In genomic region chr6:115955664-115956063, GRCm38 (mm10) we compare ENCODE assay signal across 24 mouse cellular contexts. TPM values are rescaled to one million over a fixed set of nuclear protein-coding genes. Genes with fewer than 3 reads are reported as not detected.
DNase-seq lines count a peak whose midpoint lies in the region; ATAC-seq and TF ChIP-seq lines count a peak whose summit lies in the region.
"Had no signal": no experiment of that assay in that cellular context is flagged by ENCODE, and none has a peak within 500 bp of the region (broad histone marks: within the 10 kb centered on the region; RNA-seq: fewer than 3 reads in every experiment).

No protein-coding gene starts in this region.

- H3K79me2 ChIP-seq in C2C12 (ENCODE audit: control insufficient read depth, insufficient read depth): no peaks in the 10 kb centered on the region

- no peak overlapping the region for H3K4me3 ChIP-seq in cerebellum, adult 2 months (replicated peaks; ENCODE audit: insufficient read depth, low read depth, low read length)
- H3K4me3 ChIP-seq in intestine, embryonic 16.5 days (ENCODE audit: low read length): no peak overlapping the region
- H3K4me3 ChIP-seq in intestine, embryonic 15.5 days (replicated peaks): no peak overlapping the region
- H3K4me3 ChIP-seq in C2C12 (ENCODE audit: insufficient read depth, poor library complexity, severe bottlenecking): no peak overlapping the region
- H3K4me3 ChIP-seq in limb, embryonic 10.5 days: no peak overlapping the region
- H3K4me3 ChIP-seq: embryonic facial prominence, embryonic 12.5 days; embryonic facial prominence, embryonic 15.5 days; forebrain, embryonic 12.5 days; forebrain, embryonic 15.5 days; hindbrain, embryonic 12.5 days; hindbrain, embryonic 15.5 days had no signal

- no peaks in the 10 kb centered on the region for H3K36me3 ChIP-seq in intestine, embryonic 16.5 days (ENCODE audit: control insufficient read depth, insufficient read depth, low read length)
- H3K36me3 ChIP-seq in intestine, embryonic 15.5 days: 0 out of 2 replicates have a peak, but pooled peaks cover 3% of the 10 kb centered on the region
- peaks cover 13% of the 10 kb centered on the region for H3K36me3 ChIP-seq in C2C12 (ENCODE audit: control insufficient read depth, insufficient read depth)
- peaks cover 8% of the 10 kb centered on the region; the same call in 1 of the 2 replicates for H3K36me3 ChIP-seq in limb, embryonic 10.5 days
- H3K36me3 ChIP-seq: embryonic facial prominence, embryonic 12.5 days; forebrain, embryonic 12.5 days; forebrain, embryonic 15.5 days; hindbrain, embryonic 12.5 days; hindbrain, embryonic 15.5 days had no signal

- no peak for TF ChIP-seq POLR2A in cerebellum, adult 2 months (IDR thresholded peaks at IDR 0.05; ENCODE audit: borderline replicate concordance, insufficient read depth, low read length)

- DNase-seq in cerebellum, adult 2 months: no peak
- DNase-seq in cerebellum, postnatal 25 days: no peak
- DNase-seq in limb, embryonic 10.5 days (ENCODE audit: low spot score): no peak
- no peak for DNase-seq in embryo, embryonic 10.5 days (ENCODE audit: low spot score)
- DNase-seq: adrenal gland, adult 8-10 months; adrenal gland, postnatal 36 days; B cell, adult 2 months; gastrocnemius, postnatal 25 days; kidney, adult 18-20 months had no signal

- no peak overlapping the region for H3ac ChIP-seq in C2C12 (ENCODE audit: control insufficient read depth, insufficient read length, low read depth)

- no peak overlapping the region for H3K9ac ChIP-seq in intestine, embryonic 16.5 days (ENCODE audit: low read depth, low read length)
- H3K9ac ChIP-seq in intestine, embryonic 15.5 days: no peak overlapping the region
- H3K9ac ChIP-seq: embryonic facial prominence, embryonic 12.5 days; forebrain, embryonic 12.5 days; forebrain, embryonic 15.5 days; hindbrain, embryonic 12.5 days; hindbrain, embryonic 15.5 days had no signal

- H3K4me2 ChIP-seq in intestine, embryonic 16.5 days (ENCODE audit: low read depth, low read length): no peak overlapping the region
- H3K4me2 ChIP-seq in intestine, embryonic 15.5 days (replicated peaks): no peak overlapping the region
- H3K4me2 ChIP-seq: embryonic facial prominence, embryonic 12.5 days; embryonic facial prominence, embryonic 15.5 days; forebrain, embryonic 12.5 days; forebrain, embryonic 15.5 days; heart, embryonic 11.5 days; hindbrain, embryonic 12.5 days; hindbrain, embryonic 15.5 days had no signal

- WGBS in cerebellum, adult 2 months: 58% methylated on average over 11 of the region's 11 CpGs
- 89% methylated on average over 11 of the region's 11 CpGs for WGBS in intestine, embryonic 16.5 days
- 86% methylated on average over 11 of the region's 11 CpGs for WGBS in intestine, embryonic 15.5 days
- 77% methylated on average over 11 of the region's 11 CpGs for WGBS in limb, embryonic 10.5 days

- H3K27me3 ChIP-seq in cerebellum, adult 2 months (ENCODE audit: control insufficient read depth, insufficient read depth, low read length): no peaks in the 10 kb centered on the region
- no peaks in the 10 kb centered on the region for H3K27me3 ChIP-seq in intestine, embryonic 16.5 days (replicated peaks; ENCODE audit: control insufficient read depth, insufficient read depth, low read length)
- H3K27me3 ChIP-seq in intestine, embryonic 15.5 days (replicated peaks): no peaks in the 10 kb centered on the region
- H3K27me3 ChIP-seq in C2C12 (ENCODE audit: control insufficient read depth, insufficient read depth, insufficient read length): no peaks in the 10 kb centered on the region
- no peaks in the 10 kb centered on the region for H3K27me3 ChIP-seq in limb, embryonic 10.5 days (ENCODE audit: low read depth, poor library complexity, severe bottlenecking)
- H3K27me3 ChIP-seq: embryonic facial prominence, embryonic 12.5 days; embryonic facial prominence, embryonic 15.5 days; forebrain, embryonic 15.5 days; hindbrain, embryonic 12.5 days; hindbrain, embryonic 15.5 days had no signal

- no peaks in the 10 kb centered on the region for H3K79me3 ChIP-seq in C2C12 (ENCODE audit: low read depth)

- H3K9me3 ChIP-seq in intestine, embryonic 16.5 days (ENCODE audit: control insufficient read depth, low read length): peaks cover 6% of the 10 kb centered on the region; the same call in 1 of the 2 replicates
- no peaks in the 10 kb centered on the region for H3K9me3 ChIP-seq in intestine, embryonic 15.5 days
- no peaks in the 10 kb centered on the region for H3K9me3 ChIP-seq in limb, embryonic 10.5 days (replicated peaks)
- H3K9me3 ChIP-seq: embryonic facial prominence, embryonic 15.5 days; forebrain, embryonic 12.5 days; forebrain, embryonic 15.5 days; hindbrain, embryonic 12.5 days; hindbrain, embryonic 15.5 days had no signal

- ATAC-seq in intestine, embryonic 16.5 days: no peak
- no peak for ATAC-seq in intestine, embryonic 15.5 days
- ATAC-seq: CD4-positive, CD25-positive, alpha-beta regulatory T cell, adult 4 months; forebrain, embryonic 15.5 days had no signal

- no peak for TF ChIP-seq CTCF in cerebellum, adult 2 months (IDR thresholded peaks at IDR 0.05; ENCODE audit: borderline replicate concordance, insufficient read depth, low read depth, low read length)
- no peak for TF ChIP-seq CTCF in C2C12 (IDR thresholded peaks at IDR 0.05; ENCODE audit: control insufficient read depth, insufficient read depth, insufficient read length)

- H3K4me1 ChIP-seq in cerebellum, adult 2 months (ENCODE audit: control insufficient read depth, insufficient read depth, low read length): peaks cover 57% of the 10 kb centered on the region
- H3K4me1 ChIP-seq in intestine, embryonic 16.5 days (ENCODE audit: control insufficient read depth, insufficient read depth, low read length): peaks cover 33% of the 10 kb centered on the region
- peaks cover 39% of the 10 kb centered on the region for H3K4me1 ChIP-seq in intestine, embryonic 15.5 days (replicated peaks)
- H3K4me1 ChIP-seq in limb, embryonic 10.5 days: peaks cover 54% of the 10 kb centered on the region

- H3K27ac ChIP-seq in cerebellum, adult 2 months (ENCODE audit: insufficient read depth, low read length): peak overlapping the region; percentile 51
- 0 out of 2 replicates have a peak overlapping the region, but pooled peaks have one; percentile 71 for H3K27ac ChIP-seq in intestine, embryonic 16.5 days (ENCODE audit: low read length)
- H3K27ac ChIP-seq in intestine, embryonic 15.5 days: no peak overlapping the region
- 0 out of 2 replicates have a peak overlapping the region, but pooled peaks have one; percentile 38 for H3K27ac ChIP-seq in limb, embryonic 10.5 days
- H3K27ac ChIP-seq: embryonic facial prominence, embryonic 12.5 days; forebrain, embryonic 12.5 days; hindbrain, embryonic 12.5 days; hindbrain, embryonic 15.5 days had no signal

TF ChIP-seq in C2C12, 6 proteins besides CTCF, POLR2A, EP300 and RAD21:
- TF ChIP-seq CEBPB (IDR thresholded peaks at IDR 0.05; ENCODE audit: low read depth) (no peak), MAX (IDR thresholded peaks at IDR 0.05) (no peak), USF1 (IDR thresholded peaks at IDR 0.05; ENCODE audit: low read depth) (no peak), MYOD1 (IDR thresholded peaks at IDR 0.05; ENCODE audit: control insufficient read depth, insufficient read length, low read depth) (peak; percentile 36), FOSL1 (IDR thresholded peaks at IDR 0.05; ENCODE audit: insufficient read depth, low read length, poor library complexity, severe bottlenecking) (no peak), MYOG (IDR thresholded peaks at IDR 0.05; ENCODE audit: control insufficient read depth, extremely low read depth, insufficient read length) (no peak)
TF ChIP-seq in C2C12: peak in this region for 1.

RNA-seq across cellular contexts. Expression of gene H1foo, which starts 10.9 kb away (rescaled TPM):
- not detected in 2 replicates for polyA plus RNA-seq in cerebellum, adult 2 months (2012; rRNA removed)
- polyA plus RNA-seq in intestine, embryonic 16.5 days (2015; fragmentation: Nextera tagmentation; extraction: Ambion mirVana): not detected in 2 replicates
- polyA plus RNA-seq in intestine, embryonic 15.5 days (2015; fragmentation: Nextera tagmentation; extraction: Ambion mirVana): not detected in 2 replicates
- polyA plus RNA-seq in C2C12 (2012; fragmentation: generic; extraction: Trizol): not detected
- polyA plus RNA-seq in limb, embryonic 10.5 days (2016; fragmentation: Nextera tagmentation; extraction: Ambion mirVana): not detected in 2 replicates
- polyA plus RNA-seq: CD4-positive, CD25-positive, alpha-beta regulatory T cell, adult 4 months; cortical plate, adult 2 months; embryonic facial prominence, embryonic 12.5 days; embryonic facial prominence, embryonic 15.5 days; forebrain, embryonic 12.5 days; forebrain, embryonic 15.5 days; heart, embryonic 11.5 days; heart, embryonic 14.5 days; heart, postnatal 0 days; hindbrain, embryonic 12.5 days; hindbrain, embryonic 15.5 days; intestine, embryonic 14.5 days had no signal

RNA-seq across cellular contexts. Expression of gene Rho, which starts 24.1 kb away (rescaled TPM):
- polyA plus RNA-seq in cerebellum, adult 2 months (2012; rRNA removed): 0.79 and 0.89 TPM in 2 replicates
- polyA plus RNA-seq in intestine, embryonic 16.5 days (2015; fragmentation: Nextera tagmentation; extraction: Ambion mirVana): 0.31 TPM in 1 of 2 replicates, not detected in the other
- 0.05 TPM in 1 of 2 replicates, not detected in the other for polyA plus RNA-seq in intestine, embryonic 15.5 days (2015; fragmentation: Nextera tagmentation; extraction: Ambion mirVana)
- polyA plus RNA-seq in C2C12 (2012; fragmentation: generic; extraction: Trizol): 0.01 TPM
- polyA plus RNA-seq in limb, embryonic 10.5 days (2016; fragmentation: Nextera tagmentation; extraction: Ambion mirVana): 0.24 and 0.31 TPM in 2 replicates
- polyA plus RNA-seq: CD4-positive, CD25-positive, alpha-beta regulatory T cell, adult 4 months; heart, embryonic 14.5 days; heart, postnatal 0 days; intestine, embryonic 14.5 days had no signal

RNA-seq across cellular contexts. Expression of gene Plxnd1, which starts 39.1 kb away (rescaled TPM):
- 24.2 and 29.4 TPM in 2 replicates for polyA plus RNA-seq in cerebellum, adult 2 months (2012; rRNA removed)
- 18.7 and 19.3 TPM in 2 replicates for polyA plus RNA-seq in intestine, embryonic 16.5 days (2015; fragmentation: Nextera tagmentation; extraction: Ambion mirVana)
- polyA plus RNA-seq in intestine, embryonic 15.5 days (2015; fragmentation: Nextera tagmentation; extraction: Ambion mirVana): 26.6 and 28.9 TPM in 2 replicates
- 14.8 TPM for polyA plus RNA-seq in C2C12 (2012; fragmentation: generic; extraction: Trizol)
- polyA plus RNA-seq in limb, embryonic 10.5 days (2016; fragmentation: Nextera tagmentation; extraction: Ambion mirVana): 27.9 and 30.9 TPM in 2 replicates
